Mouse (Mus musculus): ENCODE data around the gene Slc2a8. TPM values are rescaled to one million over a fixed set of nuclear protein-coding genes. Genes with fewer than 3 reads are reported as not detected.
"Not testable (repeated sequence)": the region's sequence is repeated elsewhere in the genome, so short reads cannot be mapped to it uniquely, and the experiment has no call there.

Slc2a8 gene
- total RNA-seq (2021) = 10 to 100 TPM; 25.0 to 27.4 TPM
- long read RNA-seq, experiment 1, transcript Slc2a8-201 (10 exons, 2,108 nt) = major isoform, 43 of 67 reads
- long read RNA-seq, experiment 1, partial matches to known transcripts = 10 of 67 reads
- long read RNA-seq, experiment 1, other reads (novel, unspliced or antisense) = 12 of 67 reads
- long read RNA-seq, experiment 2, transcript Slc2a8-201 (10 exons, 2,108 nt) = major isoform, 42 of 58 reads
- long read RNA-seq, experiment 2, partial matches to known transcripts = 3 of 58 reads
- long read RNA-seq, experiment 2, other reads (novel, unspliced or antisense) = 12 of 58 reads

GRCm38 (mm10) chr2:32981725-32982271, at the start of gene Slc2a8:
Gene Slc2a8 (minus strand): TSS chr2:32982083.
- intact Hi-C loops (cut with DNase I) = no loop called here

GRCm38 (mm10) chr2:33025040-33025439, 43.2 kb upstream of the Slc2a8 start:
- no peak for DNase-seq (ENCODE audit: low spot score in 2 of 2)
- intact Hi-C loops (cut with DNase I) = no loop called here

More at GRCm38 (mm10) chr2:32981725-32982271, at the start of gene Slc2a8:
- peak; percentile 93 to 95 for DNase-seq (ENCODE audit: low spot score in 2 of 2)

DNA sequence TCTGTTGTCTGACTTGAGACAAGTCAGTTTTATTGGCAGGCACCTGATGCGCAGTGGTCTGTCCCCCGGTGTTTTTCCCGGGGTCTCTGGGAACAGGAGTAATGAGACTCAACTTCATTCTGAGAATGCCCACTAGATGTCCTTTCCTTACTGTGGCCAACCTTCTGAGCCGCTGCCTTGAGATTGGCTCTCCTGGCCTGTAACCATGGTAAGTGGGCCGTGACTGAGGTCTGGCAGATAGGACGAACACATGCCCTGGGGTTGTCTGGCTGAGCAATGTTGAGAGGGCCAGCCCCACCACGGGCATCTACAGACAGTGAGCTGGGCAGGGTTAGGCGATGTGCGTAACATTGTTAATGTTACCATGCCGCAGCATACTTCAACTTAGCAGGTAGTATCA, 42.7 kb upstream of the Slc2a8 start:
- intact Hi-C loops (cut with DNase I) = no loop called here
- peak in 1 of 2 experiments; percentile 46 for DNase-seq (ENCODE audit: low spot score in 2 of 2)

DNA sequence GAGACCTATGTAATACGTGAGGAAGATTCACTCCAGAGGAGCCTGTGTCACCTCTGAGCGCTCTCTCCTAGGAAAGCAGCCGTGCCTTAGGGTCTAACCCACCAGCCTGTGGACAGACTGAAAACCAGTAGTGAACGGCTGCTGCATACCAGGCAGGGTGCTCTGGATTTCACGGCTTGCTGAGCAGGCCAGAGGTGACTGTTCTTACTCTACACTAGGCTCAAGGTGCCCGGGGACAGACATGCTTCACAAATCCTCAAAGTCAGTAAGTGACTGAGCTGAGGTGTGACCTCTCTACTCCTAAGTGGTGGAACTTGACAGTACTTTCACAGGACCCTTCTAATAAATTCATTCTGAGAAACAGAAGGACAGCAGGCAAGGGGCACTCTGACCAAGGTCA, 41.0 kb upstream of the Slc2a8 start:
- intact Hi-C loops (cut with DNase I) = no loop called here
- no peak for DNase-seq (ENCODE audit: low spot score in 2 of 2)

GRCm38 (mm10) chr2:33018026-33018425, 36.1 kb upstream of the Slc2a8 start:
- intact Hi-C loops (cut with DNase I) = no loop called here
- no peak for DNase-seq (ENCODE audit: low spot score in 2 of 2)

DNA sequence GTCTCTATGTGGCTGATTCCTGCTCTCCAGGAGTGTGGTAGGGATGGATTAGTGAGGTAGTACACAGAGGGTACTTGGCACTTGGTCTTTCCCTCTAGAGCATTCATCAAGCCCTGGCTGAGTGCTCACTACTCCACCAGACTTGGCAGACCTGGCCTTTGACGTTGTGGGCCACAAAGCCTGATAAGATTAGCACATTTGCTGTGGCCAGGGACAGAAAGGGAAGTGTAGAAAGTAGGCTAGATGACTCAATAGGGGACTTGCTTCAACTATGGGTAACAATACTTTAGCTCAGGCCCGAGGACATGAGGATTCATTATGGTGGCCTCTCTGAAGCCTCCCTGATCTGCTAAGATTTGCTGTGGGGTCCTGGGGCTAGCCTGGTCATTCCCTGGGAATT, 35.3 kb upstream of the Slc2a8 start:
- no peak for DNase-seq (ENCODE audit: low spot score in 2 of 2)

GRCm38 (mm10) chr2:33014877-33015276, 33.0 kb upstream of the Slc2a8 start:
- intact Hi-C loops (cut with DNase I) = no loop called here
- DNase-seq (ENCODE audit: low spot score in 2 of 2) = no peak

More for the DNA sequence above, 35.3 kb upstream of the Slc2a8 start:
- intact Hi-C loops (cut with DNase I) = no loop called here

GRCm38 (mm10) chr2:33009055-33009454, 27.2 kb upstream of the Slc2a8 start:
- intact Hi-C loops (cut with DNase I); DNase-seq (ENCODE audit: low spot score in 2 of 2): not testable (repeated sequence)

- intact Hi-C loops (cut with DNase I) = no loop called here
- peak in 1 of 2 experiments; percentile 51 for DNase-seq (ENCODE audit: low spot score in 2 of 2)
These were observed 23.2 kb upstream of the Slc2a8 start for GRCm38 (mm10) chr2:33005041-33005440.

DNA sequence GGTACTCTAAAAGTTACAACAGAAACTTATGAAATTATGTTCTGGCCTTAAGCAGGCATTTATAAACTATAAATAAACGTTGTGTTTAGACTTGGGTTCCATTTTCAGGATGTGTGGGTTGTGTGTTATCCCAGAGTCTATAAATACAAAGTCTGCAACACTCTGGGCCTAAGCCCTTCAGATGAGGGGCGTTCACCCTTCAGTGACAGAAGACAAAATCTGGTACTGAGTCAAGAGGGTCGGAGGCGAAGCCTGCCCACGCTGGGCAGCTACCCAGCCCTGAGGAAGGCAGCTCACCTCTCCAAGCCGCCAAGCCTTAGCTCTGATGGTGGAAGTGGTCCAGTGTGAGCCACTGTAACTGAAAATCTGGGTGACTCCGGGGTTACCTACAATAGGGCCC, 20.3 kb upstream of the Slc2a8 start:
- no peak for DNase-seq (ENCODE audit: low spot score in 2 of 2)
- intact Hi-C loops (cut with DNase I) = no loop called here

DNA sequence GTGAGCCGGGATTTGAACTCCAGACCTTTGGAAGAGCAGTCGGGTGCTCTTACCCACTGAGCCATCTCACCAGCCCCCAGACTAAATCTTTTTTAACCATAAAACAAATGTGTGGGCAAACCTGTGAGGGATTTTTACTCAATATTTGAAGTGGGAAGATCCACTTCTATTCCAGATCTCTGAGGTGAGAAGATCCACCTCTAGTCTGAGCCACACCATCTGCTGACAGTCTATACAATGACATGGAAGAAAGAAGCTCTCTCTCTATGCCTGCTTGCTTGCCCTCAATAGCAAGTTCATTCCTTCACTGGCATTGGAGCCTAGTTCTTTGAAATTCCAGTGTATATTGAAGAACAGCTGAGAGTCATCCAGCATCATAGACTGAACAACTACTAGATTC, 17.9 kb upstream of the Slc2a8 start:
- DNase-seq (ENCODE audit: low spot score in 2 of 2) = no peak
- intact Hi-C loops (cut with DNase I) = no loop called here

GRCm38 (mm10) chr2:32997792-32998191, 15.9 kb upstream of the Slc2a8 start:
- DNase-seq (ENCODE audit: low spot score in 2 of 2) = no peak
- intact Hi-C loops (cut with DNase I) = no loop called here

GRCm38 (mm10) chr2:32997081-32997480, 15.2 kb upstream of the Slc2a8 start:
- intact Hi-C loops (cut with DNase I) = no loop called here

DNA sequence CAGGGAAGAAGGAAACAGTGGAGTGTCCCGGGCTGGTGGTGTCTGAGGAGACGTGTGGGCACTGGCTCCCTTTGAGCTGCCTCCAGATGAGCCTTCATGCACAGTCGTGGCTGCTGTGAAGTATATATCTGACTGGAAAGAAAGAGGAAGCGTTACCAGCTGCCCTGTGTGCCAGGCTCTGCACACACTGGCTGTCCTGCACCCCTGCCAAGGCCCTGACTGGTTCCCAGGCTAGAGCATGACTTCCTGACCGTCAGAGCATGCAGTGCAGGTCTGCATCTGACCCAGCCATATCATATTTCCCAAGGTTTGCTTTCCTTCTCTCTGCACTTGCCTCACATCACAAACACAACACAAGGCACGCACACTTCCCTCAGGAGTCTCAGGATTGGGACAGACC, 10.2 kb upstream of the Slc2a8 start:
- intact Hi-C loops (cut with DNase I) = no loop called here
- DNase-seq (ENCODE audit: low spot score in 2 of 2) = no peak

More at GRCm38 (mm10) chr2:32997081-32997480, 15.2 kb upstream of the Slc2a8 start:
- no peak for DNase-seq (ENCODE audit: low spot score in 2 of 2)

GRCm38 (mm10) chr2:32990167-32990832, 8.4 kb upstream of the Slc2a8 start:
- intact Hi-C loops (cut with DNase I) = no loop called here
- DNase-seq (ENCODE audit: low spot score in 2 of 2) = no peak

DNA sequence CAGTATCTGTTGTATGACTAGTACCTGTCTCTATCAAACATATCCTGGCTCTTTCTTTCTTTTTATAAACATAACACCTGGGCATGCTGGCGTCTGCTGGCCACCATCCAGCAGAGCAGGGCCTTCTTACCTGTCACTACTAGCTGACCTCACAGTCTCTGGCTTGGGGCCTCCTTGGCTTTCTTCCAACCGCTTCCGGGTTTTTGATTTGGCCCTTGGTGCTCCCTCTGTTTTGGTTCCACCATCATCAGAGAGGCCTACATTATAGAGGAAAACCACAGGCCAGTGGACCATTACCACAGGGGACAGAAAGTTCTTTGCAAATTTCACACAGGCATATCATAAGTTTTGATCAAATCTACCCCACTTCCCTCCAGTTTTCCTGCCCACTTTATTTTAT, 7.5 kb upstream of the Slc2a8 start:
- intact Hi-C loops (cut with DNase I) = no loop called here
- DNase-seq (ENCODE audit: low spot score in 2 of 2) = no peak

DNA sequence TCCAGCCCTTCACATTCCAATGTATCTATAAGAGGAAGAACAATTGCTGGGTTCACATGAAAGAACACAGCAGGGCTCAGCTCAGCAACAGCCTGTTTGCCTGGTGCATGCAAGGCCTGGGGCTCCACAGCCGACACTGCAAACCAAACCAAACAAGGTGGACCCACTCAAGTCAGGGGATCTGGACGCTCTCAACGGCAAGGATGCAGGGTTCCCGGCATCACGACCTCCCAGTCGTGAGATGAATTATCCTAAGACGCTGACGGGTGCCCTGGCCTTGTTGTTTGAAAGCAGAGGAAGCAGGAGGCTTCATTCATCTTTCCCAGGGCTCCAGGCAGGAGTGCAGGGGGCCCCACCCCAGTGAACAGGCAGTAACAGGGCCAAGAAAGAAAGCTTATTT, 4.0 kb upstream of the Slc2a8 start:
- no peak for DNase-seq (ENCODE audit: low spot score in 2 of 2)
- intact Hi-C loops (cut with DNase I) = no loop called here

DNA sequence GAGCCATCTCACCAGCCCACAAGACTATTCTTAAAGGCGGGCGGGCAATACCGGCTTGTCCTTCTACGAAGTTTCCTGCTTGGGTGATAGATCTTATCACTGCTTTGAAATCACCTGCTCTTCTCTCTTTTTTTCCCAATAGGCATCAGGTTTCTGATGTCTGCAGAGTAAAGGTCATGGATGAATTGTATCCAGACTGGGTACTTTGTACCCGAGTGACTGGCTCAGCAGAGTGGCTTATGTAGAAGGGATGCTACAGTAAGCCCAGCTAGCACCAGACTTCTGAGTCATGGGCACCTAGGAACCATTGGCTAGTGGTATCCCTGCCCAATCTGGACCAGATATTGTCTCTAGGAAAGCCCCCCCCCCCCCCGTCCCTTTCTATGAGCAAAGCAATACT, 1.7 kb upstream of the Slc2a8 start:
- intact Hi-C loops (cut with DNase I) = no loop called here
- DNase-seq (ENCODE audit: low spot score in 2 of 2) = no peak

DNA sequence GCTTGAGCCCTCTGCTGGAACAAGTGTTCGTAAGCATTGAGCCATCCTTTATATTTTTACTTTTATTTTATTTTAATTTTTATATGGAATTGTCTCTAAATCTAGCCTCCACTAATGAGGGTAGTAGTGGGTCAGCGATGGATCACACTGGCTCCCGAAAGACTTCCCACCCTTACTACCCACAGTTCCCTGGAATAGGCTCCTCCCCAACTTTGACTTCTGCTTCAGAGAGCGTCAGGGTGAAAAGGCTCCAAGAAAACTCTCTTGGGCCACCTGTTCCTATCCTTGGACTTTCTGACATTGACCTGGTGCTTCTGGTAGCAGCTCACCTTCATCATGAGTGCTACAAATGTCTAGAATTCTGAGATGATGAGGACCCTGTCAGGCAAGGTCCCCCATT, 817 bp upstream of the Slc2a8 start:
- intact Hi-C loops (cut with DNase I) = no loop called here
- DNase-seq (ENCODE audit: low spot score in 2 of 2) = no peak

- intact Hi-C loops (cut with DNase I) = no loop called here
- DNase-seq (ENCODE audit: low spot score in 2 of 2) = no peak
These were observed 602 bp downstream of the Slc2a8 start for GRCm38 (mm10) chr2:32981281-32981680.

DNA sequence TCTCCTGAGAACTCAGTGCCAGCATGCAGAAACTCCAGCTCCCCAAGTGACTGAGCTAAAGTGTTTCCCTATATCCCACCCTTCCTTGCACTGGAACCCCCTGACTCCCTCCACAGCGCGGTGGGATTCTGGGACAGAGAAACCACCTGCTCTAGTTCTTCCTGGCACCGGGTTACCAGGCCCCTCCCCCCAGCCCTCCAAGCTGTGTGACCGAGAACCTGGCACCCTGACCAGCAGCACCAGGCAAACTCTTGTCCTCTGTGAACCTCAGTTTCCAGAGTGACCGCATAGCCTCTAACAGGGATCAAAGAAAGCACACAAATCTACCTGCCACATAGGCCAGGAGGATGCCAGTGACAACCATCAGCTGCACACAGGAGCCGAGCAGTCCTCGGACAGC, 2.2 kb downstream of the Slc2a8 start:
- DNase-seq (ENCODE audit: low spot score in 2 of 2) = no peak
- intact Hi-C loops (cut with DNase I) = no loop called here
